Mouse (Mus musculus): ENCODE data around the gene Clec2g. TPM values are rescaled to one million over a fixed set of nuclear protein-coding genes. Genes with fewer than 3 reads are reported as not detected.
"Not testable (repeated sequence)": the region's sequence is repeated elsewhere in the genome, so short reads cannot be mapped to it uniquely, and the experiment has no call there.

The Clec2g gene
- total RNA-seq, 2 experiments from 2014 or later, result 4.5 to 6.2 TPM

- DNase-seq, result no peak
Measured at GRCm38 (mm10) chr6:128971394-128972039, 37.3 kb downstream of the Clec2g start.

DNA sequence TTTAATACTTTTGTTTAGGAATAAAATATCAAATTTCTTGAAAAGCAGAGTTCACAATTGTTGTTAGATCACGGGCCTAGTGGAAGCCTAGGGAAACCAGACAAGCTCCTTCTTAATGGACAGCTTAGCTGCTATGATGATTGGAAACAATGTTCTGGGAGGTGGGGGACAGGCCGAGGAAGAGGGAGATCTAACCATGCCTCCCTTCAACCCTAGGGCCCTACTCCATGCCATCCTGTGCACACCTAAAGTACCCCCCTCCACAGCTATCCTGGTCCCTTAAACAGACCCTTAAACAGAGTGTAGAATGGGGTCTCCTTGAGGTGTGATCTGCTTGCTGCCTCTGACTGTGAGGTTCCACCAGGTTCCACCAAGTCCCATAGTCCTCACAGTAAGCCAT is 38.0 kb downstream of the Clec2g start:
- no peak for DNase-seq

DNA sequence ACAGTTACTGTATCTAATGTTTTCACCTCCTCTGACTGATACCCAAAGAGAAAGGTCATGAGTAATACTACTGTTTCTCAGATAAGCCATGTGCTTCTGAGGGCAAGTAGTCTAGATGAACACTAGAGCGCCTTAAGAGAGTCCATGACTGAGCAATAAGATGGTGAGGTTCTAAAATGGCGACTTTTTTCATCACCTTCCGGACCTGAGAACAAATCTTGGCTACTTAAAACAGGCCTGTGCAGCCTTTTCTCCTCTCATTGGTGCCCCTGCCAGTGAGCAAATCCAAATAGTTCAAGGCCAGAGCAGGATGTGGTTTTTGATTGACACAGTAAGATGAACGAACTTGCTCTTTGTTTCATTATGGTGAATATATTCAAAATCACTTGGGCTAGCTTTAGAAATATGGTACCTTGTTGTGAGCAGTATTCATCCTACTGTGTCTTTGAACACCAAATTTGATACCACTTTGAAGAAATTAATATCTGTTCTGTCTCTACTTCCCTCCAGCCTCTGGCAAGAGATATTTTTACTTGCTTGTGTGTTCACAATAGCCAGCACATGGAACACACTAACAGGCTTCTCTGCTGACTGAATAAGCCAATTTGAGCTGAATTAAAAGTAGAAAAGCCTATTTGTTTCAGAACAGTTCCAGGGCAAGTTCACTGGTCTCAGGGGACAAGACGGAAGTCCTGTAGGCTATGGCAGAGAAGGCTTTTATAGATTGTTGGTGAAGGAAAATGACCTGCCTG is 38.7 kb downstream of the Clec2g start:
- DNase-seq, result no peak

GRCm38 (mm10) chr6:128973439-128973697 is 39.2 kb downstream of the Clec2g start:
- no peak for DNase-seq

GRCm38 (mm10) chr6:128974850-128975249 is 40.7 kb downstream of the Clec2g start:
- DNase-seq, result not testable (repeated sequence)

- DNase-seq, result no peak
Measured at GRCm38 (mm10) chr6:128976194-128976593, 42.0 kb downstream of the Clec2g start.

- not testable (repeated sequence) for DNase-seq
Measured at GRCm38 (mm10) chr6:128981951-128982541, 47.9 kb downstream of the Clec2g start.

DNA sequence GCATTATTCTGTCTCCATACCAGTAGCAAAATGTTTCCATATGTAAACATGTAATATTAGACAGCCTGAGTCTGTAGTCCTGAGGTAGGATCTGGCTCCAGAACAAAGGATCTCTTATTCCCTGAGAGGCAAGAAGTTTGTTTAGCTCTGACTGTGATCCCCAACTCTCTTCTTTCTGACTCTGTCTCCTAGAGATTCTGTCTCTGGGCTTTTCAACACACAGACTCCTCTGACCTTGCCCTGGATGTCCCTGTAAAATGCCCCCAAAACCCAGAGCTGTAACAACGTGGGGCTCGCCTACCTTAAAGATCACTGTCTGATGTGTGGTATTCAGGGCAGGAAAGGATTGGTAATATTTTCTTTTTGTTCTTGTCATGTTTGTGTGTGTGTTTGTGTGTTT is 58.2 kb downstream of the Clec2g start:
- DNase-seq, result no peak

GRCm38 (mm10) chr6:128992753-128993152 is 58.6 kb downstream of the Clec2g start:
- no peak for DNase-seq

- DNase-seq, result no peak
Measured at GRCm38 (mm10) chr6:128993221-128993620, 59.0 kb downstream of the Clec2g start.

- no peak for DNase-seq
Measured at GRCm38 (mm10) chr6:128994336-128994735, 60.2 kb downstream of the Clec2g start.

DNA sequence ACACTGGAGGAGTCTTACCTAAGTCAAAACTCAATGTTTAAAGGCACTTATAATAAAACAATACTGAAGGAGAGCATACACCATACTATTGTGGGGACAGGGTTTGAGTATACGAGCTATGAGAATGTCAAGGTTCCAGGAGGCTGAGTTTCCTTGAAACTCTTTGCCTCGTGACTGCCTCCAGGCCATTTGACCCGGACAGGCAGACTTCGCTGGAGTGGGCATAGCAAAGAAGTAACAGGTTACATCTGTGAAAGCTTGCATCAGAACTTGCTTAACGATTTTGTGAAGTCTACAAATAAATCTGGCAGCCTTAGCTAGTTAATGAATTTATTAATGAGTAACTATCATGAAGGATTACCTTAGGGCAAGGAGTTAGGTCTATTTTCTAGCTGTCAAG is 60.6 kb downstream of the Clec2g start:
- DNase-seq, result no peak

- DNase-seq, result no peak
Measured at GRCm38 (mm10) chr6:128995250-128996053, 61.3 kb downstream of the Clec2g start.

GRCm38 (mm10) chr6:128996054-128996767 is 62.0 kb downstream of the Clec2g start:
- DNase-seq, result no peak

- DNase-seq, result no peak
Measured at GRCm38 (mm10) chr6:128996768-128997442, 62.7 kb downstream of the Clec2g start.

- DNase-seq, result no peak
Measured at GRCm38 (mm10) chr6:129001392-129001791, 67.2 kb downstream of the Clec2g start.

GRCm38 (mm10) chr6:129008552-129008951 is 74.4 kb downstream of the Clec2g start:
- no peak for DNase-seq

GRCm38 (mm10) chr6:129009846-129010504 is 75.8 kb downstream of the Clec2g start:
- DNase-seq, result not testable (repeated sequence)

DNA sequence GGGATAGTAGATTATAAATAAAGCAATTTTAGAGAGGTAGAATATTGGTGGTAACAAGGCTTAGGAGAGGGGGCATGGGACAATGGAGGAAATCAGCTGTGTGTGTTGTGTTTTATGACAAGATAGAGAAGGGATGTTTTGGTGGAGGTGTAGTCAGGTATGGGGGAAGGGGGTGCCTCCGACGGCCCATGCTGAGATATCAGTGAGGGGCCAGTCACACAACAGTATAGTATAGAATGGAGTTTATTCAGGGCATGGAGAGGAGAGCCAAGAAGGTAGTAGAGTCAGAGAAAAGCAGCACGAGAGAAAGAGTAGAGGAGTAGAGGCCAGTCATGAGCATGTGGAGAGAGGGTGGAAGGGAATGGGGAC is 76.3 kb downstream of the Clec2g start:
- DNase-seq, result no peak

GRCm38 (mm10) chr6:129012012-129012411 is 77.8 kb downstream of the Clec2g start:
- not testable (repeated sequence) for DNase-seq

GRCm38 (mm10) chr6:129012966-129013365 is 78.8 kb downstream of the Clec2g start:
- DNase-seq, result no peak

Data from adrenal gland, postnatal 10 days (tissue).